Mouse (Mus musculus) subcutaneous adipose tissue, adult 2 months (tissue): ENCODE data around the gene Cenpw. TPM values are rescaled to one million over a fixed set of nuclear protein-coding genes. Genes with fewer than 3 reads are reported as not detected.

Experiments
- polyA plus RNA-seq: library from polyadenylated mRNA; depleted of rRNA; stranded (reverse); fragments of >200 nt; gene quantifications from 2 replicates; pipeline ENCODE4 v1.2.3, GENCODE M21; 2012; ENCODE audit warnings: low replicate concordance; rRNA removed

Gene Cenpw
- 1.0 and 3.4 TPM in 2 replicates for polyA plus RNA-seq

GRCm38 (mm10) chr10:30199916-30200826, at the start of gene Cenpw:
Gene Cenpw, minus strand, starts transcription at chr10:30200560.

